Mouse (Mus musculus): ENCODE data around the gene Mast4.

GRCm38 (mm10) chr13:102878631-102879030 lies 455.7 kb downstream of the Mast4 start:
- TF ChIP-seq MAX (IDR thresholded peaks at IDR 0.05) = no peak
- TF ChIP-seq CTCF (IDR thresholded peaks at IDR 0.05; ENCODE audit: control insufficient read depth, insufficient read depth, insufficient read length) = no peak
- TF ChIP-seq FOSL1 (IDR thresholded peaks at IDR 0.05; ENCODE audit: insufficient read depth, low read length, poor library complexity, severe bottlenecking) = no peak
- no peak for TF ChIP-seq USF1 (IDR thresholded peaks at IDR 0.05; ENCODE audit: low read depth)
- TF ChIP-seq MYOD1 (IDR thresholded peaks at IDR 0.05; ENCODE audit: control insufficient read depth, insufficient read length, low read depth) = no peak
- TF ChIP-seq CEBPB (IDR thresholded peaks at IDR 0.05; ENCODE audit: low read depth) = no peak
- no peak for TF ChIP-seq MYOG (IDR thresholded peaks at IDR 0.05; ENCODE audit: control insufficient read depth, extremely low read depth, insufficient read length)

Data from C2C12 (cell line).